Mouse (Mus musculus): ENCODE results near the gene Tmem86a.

- TF ChIP-seq POLR2A (IDR thresholded peaks at IDR 0.05; ENCODE audit: control insufficient read depth, low read depth, low read length) (no peak), CTCF (IDR thresholded peaks at IDR 0.05; ENCODE audit: control insufficient read depth, insufficient read depth, insufficient replicate concordance, low read depth, low read length) (no peak)
Observed at GRCm38 (mm10) chr7:47017146-47017545, 33.3 kb upstream of the Tmem86a start.
